Mouse (Mus musculus) CH12.LX (cell line): ENCODE measurements around the gene Kalrn.

ENCODE experiments used
- ETS1 ChIP-seq: conservative IDR thresholded peaks from 2 replicates; pipeline ENCODE4 v1.6.1; 2012; ENCODE audit warnings: low read depth, mild to moderate bottlenecking, inconsistent platforms, low read length, improper control_type of control experiment, moderate library complexity
- HCFC1 ChIP-seq: IDR thresholded peaks from 2 replicates; pipeline ENCODE4 v1.6.1; 2012; ENCODE audit warnings: low read depth, mild to moderate bottlenecking, inconsistent platforms, low read length, improper control_type of control experiment
- MAX ChIP-seq: IDR thresholded peaks from 2 replicates; pipeline ENCODE4 v1.6.1; 2011; ENCODE audit warnings: low read length, improper control_type of control experiment
- PAX5 ChIP-seq: IDR thresholded peaks from 2 replicates; pipeline ENCODE4 v1.6.1; 2012; ENCODE audit warnings: low read length, inconsistent platforms, mixed read lengths
- POLR2A ChIP-seq: IDR thresholded peaks from 2 replicates; pipeline ENCODE4 v1.6.1; 2011; ENCODE audit warnings: low read depth, mild to moderate bottlenecking, improper control_type of control experiment, low read length
- ZNF384 ChIP-seq: IDR thresholded peaks from 2 replicates; pipeline ENCODE4 v1.6.1; 2012; ENCODE audit warnings: low read depth, low read length, improper control_type of control experiment, inconsistent platforms

GRCm38 (mm10) chr16:34120801-34121201 is 452.5 kb downstream of the Kalrn start:
- TF ChIP-seq MAX (no peak), ETS1 (no peak), ZNF384 (no peak), HCFC1 (no peak), PAX5 (no peak), POLR2A (no peak)
